Mouse (Mus musculus) embryo, embryonic 11.5 days (tissue): Measurements from ENCODE around the gene Clec14a.
"Not testable (repeated sequence)": the region's sequence is repeated elsewhere in the genome, so short reads cannot be mapped to it uniquely, and the experiment has no call there.

Experiments
- DNase-seq: peaks from one replicate; pipeline ENCODE4 v3.0.0-alpha.2; 2012; ENCODE audit warnings: low read depth, low spot score

Clec14a gene

DNA sequence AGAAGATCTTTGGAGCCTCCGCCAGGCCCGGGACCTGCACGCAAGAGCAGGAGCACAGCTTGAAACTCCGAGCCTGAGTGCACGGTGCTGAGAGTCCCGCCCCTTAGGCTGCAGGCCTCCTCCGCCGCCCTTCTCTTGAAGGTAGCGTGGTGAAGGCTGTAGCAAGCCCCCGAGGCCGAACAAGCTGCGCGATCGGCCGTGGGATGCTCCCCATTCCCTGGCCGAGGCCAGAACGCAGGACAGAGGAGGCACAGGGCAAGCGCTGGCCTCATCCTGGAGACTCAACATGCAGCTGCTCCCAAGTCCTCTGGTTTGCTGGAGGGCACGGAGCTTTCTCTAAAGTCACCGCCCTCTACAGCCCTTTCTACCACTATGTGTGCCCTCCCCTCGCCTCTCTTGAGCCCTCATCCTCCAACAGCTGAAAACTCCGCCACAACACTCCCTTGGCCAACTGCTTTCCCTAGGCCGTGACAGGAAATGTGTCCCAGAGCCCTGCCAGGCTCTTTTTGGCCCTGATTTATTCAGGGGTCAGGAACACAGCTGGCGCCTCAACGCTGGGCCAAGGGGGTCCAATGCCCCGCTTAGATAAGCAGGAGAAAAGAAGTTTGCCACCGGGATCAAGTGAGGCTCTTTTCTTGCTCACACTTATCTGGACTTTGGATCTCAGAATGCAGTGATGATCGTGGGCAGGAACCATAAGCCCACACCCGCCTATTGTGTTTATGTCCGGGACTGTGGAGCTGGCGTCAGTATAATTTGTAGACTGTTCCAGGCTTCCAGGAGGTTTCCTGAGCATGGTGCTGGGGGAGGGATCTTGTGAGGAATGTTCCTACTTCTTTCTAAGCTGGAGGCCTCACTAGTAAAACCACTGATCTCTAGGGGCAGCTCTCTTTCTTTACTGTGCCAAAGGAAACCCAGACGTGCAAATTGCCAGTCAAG, at the start of gene Clec14a:
TSS of gene Clec14a (minus strand) at position 728 of the 939 bp plus-strand sequence.
- DNase-seq = peak; percentile 32

DNA sequence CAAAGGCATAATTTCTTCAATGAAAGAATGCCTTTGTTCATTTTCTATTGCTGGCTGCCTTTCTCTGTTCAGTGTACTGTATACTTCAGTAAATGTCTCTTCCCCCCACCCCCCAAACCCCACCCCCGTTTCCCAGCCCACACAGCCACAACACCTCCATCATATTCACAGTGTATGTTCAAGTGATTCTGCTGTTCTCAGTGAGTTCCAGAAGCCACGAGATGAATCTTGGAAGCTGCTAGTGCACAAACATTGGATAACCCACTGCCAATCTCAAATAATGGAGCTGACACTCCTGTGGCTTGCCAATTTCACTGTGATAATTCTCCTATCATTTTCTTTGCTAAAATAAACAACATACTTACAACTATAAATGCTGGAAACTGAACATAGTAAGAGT, 38.7 kb upstream of the Clec14a start:
- no peak for DNase-seq

GRCm38 (mm10) chr12:58306402-58306801, 37.3 kb upstream of the Clec14a start:
- DNase-seq = not testable (repeated sequence)

GRCm38 (mm10) chr12:58305567-58305966, 36.5 kb upstream of the Clec14a start:
- DNase-seq = no peak

GRCm38 (mm10) chr12:58296980-58297379, 27.9 kb upstream of the Clec14a start:
- no peak for DNase-seq

- no peak for DNase-seq
Measured at GRCm38 (mm10) chr12:58285912-58286311, 16.8 kb upstream of the Clec14a start.

GRCm38 (mm10) chr12:58270520-58270919, 1.4 kb upstream of the Clec14a start:
- no peak for DNase-seq

DNA sequence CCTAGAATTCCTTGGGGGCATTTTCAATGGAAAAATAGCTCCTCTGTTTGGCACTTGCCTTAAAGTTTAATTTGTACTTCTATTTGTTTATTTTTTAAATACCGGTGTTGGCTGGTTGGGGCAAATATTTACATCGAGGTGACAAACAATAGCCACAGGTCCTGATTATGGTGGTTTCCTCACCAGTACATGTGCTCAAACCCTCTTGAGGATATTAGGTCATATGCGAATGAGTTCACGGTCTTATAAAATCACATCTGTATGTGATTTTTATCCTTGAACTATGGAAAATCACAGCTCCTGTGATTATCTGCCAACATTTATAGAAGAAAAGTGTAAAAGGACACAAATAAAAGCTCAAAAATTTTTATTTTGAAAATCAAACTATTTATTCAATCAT, 415 bp upstream of the Clec14a start:
- no peak for DNase-seq

- no peak for DNase-seq
Measured at GRCm38 (mm10) chr12:58268186-58268562, 916 bp downstream of the Clec14a start.

- DNase-seq = no peak
Measured at GRCm38 (mm10) chr12:58267779-58268178, 1.3 kb downstream of the Clec14a start.

GRCm38 (mm10) chr12:58251901-58252300, 17.2 kb downstream of the Clec14a start:
- DNase-seq = no peak

DNA sequence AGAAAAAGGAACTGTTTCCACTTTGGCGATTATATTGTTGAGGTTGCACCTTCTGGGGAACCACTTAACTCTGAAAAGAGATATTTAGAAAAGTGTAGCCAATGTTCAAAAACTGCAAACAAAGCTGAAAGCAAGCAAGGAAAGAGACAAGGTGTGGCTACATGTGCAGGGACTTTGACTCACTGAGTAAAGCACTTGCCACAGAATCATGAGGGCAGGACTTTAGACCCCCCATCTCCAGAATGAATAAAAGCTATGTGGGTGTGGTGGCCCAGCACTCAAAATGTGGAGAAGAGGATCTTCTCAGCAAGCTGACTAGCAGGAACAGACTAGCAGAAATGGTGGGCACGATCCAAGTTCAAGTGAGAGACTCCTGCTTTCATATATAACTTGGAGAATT, 36.6 kb downstream of the Clec14a start:
- no peak for DNase-seq

- DNase-seq = no peak
Measured at GRCm38 (mm10) chr12:58225644-58226043, 43.4 kb downstream of the Clec14a start.

GRCm38 (mm10) chr12:58219078-58219477, 50.0 kb downstream of the Clec14a start:
- no peak for DNase-seq

DNA sequence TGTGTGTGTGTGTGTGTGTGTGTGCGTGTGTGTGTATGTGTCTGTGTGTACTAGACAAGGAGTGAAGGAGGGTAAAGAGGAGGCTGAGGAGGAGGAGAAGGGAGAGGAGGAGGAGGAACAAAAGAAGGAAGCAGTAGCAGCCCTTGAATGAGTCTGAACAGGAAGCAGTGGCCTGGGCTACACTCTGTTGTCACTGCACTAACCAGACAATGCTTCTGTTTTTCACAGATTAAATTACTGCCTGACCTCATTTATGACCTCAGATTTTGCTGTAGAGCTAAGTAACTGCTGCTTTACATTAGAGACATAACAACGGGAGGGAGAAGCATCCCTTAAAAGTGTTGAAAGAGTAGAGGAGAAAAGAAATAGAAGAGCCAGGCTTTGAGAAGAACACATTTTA, 52.9 kb downstream of the Clec14a start:
- no peak for DNase-seq
